Mouse (Mus musculus) heart, adult 18-20 months (tissue): ENCODE measurements around the gene Sycp2l. TPM values are rescaled to one million over a fixed set of nuclear protein-coding genes. Genes with fewer than 3 reads are reported as not detected.
A peak's percentile ranks its signal among the peaks of the same experiment; 100 is the strongest.
"Not testable (repeated sequence)": the region's sequence is repeated elsewhere in the genome, so short reads cannot be mapped to it uniquely, and the experiment has no call there.

Experiments used
- DNase-seq, 2 experiments: peaks; one replicate each; pipeline ENCODE4 v3.0.0; 2021 to 2022; ENCODE audit warnings: mixed read lengths in 1 of 2
- total RNA-seq, 2 experiments: library from RNA; stranded (reverse); gene quantifications; 2 replicates each; pipeline ENCODE4 v1.2.3; 2021

Gene Sycp2l
- total RNA-seq, 2 experiments from 2014 or later: not detected

DNA sequence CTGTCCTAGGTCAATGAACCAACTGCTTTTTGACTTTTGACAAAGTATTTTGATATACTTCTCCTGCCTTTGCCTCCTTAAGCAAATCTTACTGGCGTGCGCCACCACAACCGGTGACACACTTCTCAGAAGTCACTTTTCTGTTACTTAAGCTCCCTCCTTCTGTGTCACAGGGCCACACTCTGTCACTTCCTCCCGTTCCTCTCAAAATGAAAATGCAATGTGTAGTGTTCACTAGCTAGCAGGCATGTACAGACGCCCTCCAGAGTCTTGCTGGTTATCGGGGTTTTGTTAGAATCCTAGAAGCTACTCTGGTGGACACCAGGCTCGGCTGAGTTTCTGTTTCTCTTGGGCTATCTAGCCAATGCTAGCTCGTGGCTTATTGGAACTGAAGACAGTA lies 14.2 kb downstream of the Sycp2l start:
- DNase-seq: no peak

DNA sequence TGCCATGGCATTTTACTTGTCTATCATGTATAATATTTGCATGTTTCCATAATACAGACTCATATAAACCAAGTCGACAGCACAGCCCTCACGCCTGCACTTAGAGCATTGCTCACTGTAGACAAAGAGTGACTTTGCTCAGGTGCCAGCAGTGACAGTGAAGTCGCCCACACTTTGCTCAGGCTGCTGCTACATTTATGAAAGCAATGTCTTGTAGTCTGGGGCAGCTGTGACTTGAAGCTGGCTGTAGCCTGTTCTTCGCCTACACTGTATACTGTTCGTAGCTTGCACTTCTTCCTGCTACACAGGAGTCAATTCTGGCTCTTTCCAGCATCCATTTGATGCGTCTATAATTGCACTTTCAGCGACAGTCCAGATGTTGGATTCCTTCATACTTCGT lies 15.0 kb downstream of the Sycp2l start:
- DNase-seq: no peak

DNA sequence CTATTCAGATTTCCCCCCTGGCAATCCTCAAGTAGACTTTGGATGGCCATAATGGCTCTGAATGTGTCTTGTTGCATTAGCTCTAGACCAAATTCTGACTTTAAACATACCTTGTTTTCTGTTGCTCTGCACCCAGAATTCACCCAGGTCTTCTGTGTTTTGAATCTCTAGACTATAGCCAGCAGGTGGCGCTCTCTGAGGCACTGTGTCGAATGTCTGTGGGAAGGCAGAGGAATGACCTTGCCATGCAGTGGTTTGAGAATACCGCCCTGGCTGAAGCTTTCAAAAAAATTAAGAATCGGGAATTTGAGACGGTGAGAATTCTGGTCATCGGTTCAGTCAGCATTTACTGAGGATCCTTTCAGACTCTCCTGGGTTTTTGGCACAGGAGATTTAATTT lies 20.8 kb downstream of the Sycp2l start:
- DNase-seq: peak; percentile 31 to 80

DNA sequence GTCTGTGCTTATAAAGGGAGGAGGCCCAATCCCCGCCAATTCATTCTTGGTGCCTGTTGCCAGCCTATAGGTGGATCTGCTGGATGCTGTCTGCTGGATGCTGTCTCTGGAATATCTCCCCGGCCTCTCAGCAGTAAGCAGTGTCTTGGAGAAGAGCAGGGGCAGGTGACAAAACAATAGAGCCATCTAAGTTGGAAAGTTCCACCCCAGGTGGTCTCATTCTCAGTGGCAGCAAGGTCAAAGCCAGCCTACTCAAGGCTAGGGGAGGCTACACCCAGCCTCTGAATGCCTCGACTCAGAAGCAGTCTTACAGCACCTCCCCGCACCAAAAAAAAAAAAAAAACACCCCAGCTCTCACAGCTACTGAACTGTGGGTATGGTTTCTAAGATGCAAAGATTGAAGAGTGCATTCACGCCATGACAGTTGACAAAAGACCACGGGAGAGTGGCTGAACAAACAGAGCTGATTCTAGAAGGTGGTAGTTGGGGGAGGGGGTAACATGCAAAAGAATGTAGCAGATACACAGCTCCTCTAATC lies 31.4 kb downstream of the Sycp2l start:
- DNase-seq: no peak

DNA sequence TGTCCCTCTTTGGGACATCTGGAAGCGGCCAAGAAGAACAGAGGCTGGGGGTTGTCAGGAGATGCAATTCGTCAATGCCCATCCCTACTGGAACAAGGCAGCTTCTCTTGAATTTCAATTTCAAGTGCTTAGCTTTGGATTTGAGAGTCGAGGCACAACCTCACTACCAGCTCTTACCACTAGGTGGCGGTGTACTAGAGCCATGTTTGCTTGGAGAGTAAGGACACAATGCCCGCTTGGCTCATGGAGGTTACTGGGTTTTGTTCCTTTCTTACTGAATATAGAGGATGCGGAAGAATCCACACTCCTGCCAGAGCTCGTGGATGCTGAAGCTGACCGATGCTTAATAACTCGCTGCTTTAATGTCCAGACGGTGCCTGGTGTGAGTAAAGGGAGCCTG lies 32.2 kb downstream of the Sycp2l start:
- peak; percentile 15 to 84 for DNase-seq

DNA sequence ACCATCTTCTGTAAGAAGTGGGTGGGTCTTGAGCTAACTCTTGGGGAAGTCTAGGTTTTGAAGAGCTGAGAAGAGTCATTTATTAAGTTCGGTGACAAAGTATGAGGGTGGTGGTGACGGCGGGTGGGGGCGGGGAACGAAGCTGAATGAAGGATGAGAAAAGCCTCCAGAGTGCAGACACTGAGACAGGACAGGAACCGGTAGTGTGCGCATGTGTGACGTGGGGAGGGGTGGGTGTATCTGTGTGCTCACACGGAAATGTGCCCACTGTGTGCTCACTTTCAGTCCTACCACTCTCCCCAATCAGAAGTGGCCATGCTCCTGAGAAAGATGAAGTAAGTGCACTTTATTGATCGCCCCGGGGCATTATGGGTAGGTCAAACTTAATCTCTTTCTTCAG lies 39.0 kb downstream of the Sycp2l start:
- no peak for DNase-seq

DNA sequence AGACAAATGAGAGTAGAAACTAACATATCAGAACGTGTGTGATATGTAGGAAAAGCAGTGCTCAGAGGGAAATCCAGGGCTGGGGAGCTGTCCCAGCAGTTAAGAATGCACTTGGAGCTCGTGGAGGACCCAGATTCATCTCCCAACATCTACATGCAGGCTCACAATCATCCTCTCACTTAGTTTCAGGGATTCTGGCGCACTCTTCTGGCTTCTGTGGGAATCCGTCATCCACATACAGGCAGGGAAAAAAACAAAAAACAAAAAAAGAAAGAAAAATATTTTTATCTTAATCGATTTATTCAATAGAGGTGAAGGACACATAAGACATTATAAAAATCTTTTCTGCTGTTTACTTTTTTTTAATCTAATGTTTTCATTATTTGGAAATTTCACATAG lies 44.3 kb downstream of the Sycp2l start:
- DNase-seq: no peak

DNA sequence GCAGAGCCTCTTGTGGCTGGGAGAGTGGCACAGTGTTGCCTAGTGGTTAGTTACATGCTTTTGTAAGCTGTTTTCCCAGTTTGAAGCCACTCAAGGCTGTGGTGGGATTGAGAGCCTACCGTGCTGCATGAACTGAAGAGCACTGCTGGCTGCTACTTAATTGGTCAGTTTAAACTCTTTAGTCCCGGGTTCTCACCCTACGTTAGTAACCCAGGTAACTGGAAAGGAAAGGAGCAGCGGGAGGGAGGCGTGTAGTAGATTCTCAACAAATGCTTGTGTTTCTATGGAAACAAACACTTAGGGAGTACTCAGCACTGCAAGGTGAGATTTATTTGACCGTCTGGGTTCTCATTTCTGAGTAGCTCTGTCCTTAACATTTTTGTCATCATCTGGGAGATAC lies 73.8 kb downstream of the Sycp2l start:
- DNase-seq: no peak

DNA sequence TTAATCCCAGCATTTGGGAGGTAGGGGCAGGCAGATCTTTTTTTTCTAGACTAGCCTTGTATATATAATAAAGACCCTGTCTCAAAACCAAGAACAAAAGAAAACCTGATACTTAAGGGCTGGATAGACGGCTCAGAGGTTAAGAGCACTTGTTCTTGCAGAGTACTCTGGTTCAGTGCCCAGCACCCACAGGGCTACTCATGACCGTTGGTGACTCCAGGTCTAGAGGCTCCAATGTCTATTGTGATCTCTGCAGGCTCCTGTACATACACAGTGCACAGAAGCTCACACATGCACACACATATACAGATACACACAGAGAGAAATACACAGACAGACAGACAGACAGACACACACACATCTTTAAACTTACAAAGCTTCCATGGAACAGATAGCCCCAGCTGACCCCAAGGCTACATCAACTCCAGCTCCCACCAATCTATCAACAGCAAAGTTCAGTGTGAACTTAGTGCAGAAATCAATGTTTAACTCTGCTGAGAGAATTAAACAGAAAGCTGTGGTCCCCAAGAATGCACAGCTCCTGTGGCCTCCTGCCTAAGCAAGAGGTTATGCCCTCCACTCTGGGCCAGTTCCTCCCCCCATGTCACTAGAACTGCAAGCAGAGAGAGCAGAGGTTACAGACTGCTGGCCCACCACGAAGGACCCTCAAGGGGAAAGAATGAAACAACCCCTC lies 81.7 kb downstream of the Sycp2l start:
- DNase-seq: no peak

DNA sequence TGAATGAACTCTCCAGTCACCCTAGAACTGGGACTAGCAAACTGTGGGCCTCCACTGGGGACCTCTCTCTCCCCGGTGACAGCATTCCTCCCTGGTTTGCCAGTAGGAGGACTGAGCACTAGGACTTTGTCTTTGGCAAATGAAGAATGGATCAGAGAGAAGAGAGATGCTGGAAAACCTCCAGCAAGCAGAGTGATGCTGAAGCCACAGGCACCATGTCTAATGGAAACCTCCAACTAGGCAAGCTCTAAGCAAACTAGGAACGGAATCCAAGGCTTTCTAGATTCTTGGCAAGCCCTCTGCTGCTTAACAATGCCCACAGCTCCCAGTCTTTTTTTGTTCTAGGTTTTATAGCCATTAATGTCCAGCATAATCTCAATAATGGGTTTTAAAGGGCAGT lies 86.8 kb downstream of the Sycp2l start:
- DNase-seq: no peak

DNA sequence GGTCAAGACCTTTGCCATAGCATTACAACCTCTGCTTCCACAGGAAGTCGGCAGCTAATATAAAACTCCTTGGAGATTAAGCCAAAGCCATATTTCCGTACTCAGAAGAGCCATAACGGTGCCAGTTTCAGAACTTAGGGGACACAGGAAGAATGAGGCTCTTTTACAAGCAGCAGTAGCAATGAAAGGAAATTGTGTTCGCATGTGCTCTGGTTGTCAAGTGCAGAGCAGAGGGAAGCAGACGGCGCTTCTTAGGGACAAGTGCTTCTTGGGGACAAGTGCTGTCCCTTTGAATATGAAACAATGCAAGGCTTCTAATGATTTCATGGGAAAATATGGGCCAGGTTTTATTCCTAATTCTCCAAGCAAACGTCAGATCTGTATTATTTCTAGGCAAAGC lies 89.2 kb downstream of the Sycp2l start:
- DNase-seq: no peak

DNA sequence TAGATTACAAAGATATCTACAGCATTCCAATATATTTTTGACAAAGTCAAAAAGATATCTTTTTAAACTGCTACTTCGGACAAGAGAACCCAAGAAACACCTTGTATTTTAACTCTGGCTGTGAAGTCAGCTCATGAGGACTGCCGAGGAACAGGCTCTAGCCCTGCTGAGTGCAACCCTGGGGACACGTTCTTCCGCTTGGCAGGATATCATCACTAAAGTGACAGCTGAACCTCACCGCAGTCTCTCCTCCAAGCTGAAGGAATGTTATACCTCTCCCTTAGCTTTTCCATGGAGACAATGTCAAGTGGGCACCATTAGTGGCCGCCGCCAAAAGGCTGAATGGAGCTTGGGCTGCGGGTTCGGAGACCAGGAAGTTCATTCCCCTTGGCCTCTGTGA lies 89.6 kb downstream of the Sycp2l start:
- no peak for DNase-seq

DNA sequence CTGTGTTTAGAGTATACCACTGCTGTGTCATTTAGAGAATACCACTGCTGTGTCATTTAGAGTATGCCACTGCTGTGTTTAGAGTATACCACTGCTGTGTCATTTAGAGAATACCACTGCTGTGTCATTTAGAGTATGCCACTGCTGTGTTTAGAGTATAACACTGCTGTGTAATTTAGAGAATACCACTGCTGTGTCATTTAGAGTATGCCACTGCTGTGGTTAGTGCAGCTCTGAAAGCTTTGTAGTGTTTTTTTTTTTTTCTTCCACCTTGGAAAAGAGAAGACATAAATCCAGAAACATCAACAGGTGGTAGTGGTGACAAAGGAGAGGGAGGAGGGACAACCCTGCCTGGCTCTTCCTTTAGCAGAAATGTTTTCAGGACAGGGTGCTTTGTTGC lies 91.5 kb downstream of the Sycp2l start:
- DNase-seq: not testable (repeated sequence)

DNA sequence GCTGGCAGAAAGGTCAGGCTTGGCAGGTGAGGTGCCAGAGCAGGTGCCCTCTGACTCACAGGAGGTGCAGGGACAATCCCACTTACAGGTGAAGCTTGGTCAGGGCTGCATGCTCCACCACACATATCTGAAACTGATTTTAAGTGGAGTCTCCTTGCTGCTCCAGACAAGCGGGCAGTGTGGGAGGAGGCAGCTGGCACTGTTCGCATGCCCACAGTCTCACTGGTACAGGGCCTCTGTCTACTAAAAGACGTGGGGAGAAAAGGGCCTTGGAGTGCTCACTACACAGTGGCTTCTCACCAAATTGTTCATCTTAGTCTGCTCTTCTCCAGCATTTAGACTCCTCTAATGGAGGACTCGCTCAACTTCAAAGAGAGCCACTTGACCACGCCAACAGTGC lies 92.1 kb downstream of the Sycp2l start:
- DNase-seq: no peak

DNA sequence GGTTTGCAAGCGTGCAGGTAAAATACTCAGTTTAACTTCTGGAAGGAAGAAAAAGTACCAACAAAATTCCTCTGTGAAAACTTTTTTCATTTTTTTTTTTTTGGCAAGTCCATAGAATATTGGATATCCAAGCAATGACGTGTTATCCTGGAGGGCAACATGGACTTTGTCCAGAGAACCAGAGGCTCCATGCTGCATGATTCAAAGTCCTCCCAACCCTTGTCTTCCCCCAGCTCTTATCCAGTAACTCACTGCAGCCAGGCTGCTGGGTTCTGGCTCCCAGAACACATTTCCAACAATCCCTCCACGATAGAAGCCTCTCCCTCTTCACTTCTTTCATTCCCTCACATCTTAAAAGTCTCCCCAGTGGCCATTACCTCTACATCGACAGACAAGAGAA lies 97.2 kb downstream of the Sycp2l start:
- no peak for DNase-seq

DNA sequence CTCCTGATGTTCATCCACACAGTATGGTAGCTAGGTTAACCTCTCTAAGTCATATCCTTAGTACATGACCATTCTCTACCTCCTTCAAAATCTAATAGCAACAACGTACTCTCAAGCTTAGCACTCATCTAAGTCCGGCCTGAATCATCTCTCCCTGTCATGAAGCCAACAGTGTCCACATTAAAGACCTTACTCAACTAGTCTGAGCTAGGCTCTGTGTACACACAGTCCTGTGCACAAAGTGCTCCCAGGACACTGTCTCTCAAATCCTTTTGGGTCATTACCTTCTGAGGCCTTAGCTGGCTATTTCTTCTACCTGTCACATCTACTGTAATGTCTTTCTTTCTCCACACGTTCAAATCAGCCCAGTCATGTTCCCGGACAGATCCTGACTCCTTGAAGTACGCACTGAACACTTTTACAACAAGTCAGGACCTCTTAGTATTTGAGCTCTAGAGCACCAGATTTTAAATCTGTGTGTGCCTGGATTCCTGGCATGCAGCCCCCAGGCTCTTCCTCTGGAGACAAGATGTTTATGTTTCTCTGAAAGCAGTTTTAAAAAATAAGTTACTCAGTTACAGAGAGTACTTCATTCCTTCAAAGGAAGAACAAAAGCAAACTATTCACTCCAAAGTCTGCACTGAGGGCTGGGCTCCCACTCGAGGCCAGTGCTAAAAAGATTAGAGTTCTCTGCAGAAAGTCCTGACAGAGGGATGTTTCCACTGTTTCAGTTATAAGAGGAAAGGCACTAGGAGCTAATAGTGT lies 98.6 kb downstream of the Sycp2l start:
- DNase-seq: peak in 1 of 2 experiments; percentile 6

DNA sequence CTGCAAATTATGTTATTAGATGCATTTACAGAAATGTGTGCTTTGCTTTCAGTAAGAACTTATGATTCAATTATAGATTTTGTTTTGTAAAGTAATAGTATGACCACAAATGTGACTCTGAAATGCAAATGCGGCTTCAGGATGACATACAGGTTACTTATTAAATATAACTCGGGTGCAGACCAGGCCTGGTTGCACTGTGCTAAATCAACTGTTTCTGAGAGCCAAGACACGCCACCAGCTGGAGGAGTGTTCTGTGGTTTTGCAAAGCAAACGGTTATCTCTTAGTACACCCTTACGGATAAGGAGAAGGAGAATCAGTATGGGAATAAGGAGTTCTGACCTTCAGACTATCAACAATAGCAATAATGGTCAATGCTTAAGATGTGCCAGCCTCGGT lies 101.6 kb downstream of the Sycp2l start:
- no peak for DNase-seq

DNA sequence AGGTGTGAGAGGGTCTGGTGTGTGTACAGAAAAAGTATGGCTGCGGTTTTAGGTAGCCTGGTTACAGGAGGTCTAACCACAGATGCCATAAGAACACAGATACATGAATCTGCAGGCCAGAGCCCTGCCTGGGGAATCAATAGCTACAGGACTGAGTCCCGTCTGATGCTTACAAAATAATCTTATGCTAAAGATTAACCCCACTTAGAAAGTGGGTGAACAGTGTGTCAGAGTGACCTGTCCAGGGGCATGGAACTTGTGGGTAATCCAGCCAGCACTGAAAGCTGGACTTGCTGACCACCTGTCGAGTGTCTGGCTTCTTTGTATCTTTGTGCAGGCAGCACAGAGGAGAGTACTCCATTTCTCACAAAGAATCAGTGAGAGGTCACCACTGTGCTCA lies 102.1 kb downstream of the Sycp2l start:
- DNase-seq: no peak

DNA sequence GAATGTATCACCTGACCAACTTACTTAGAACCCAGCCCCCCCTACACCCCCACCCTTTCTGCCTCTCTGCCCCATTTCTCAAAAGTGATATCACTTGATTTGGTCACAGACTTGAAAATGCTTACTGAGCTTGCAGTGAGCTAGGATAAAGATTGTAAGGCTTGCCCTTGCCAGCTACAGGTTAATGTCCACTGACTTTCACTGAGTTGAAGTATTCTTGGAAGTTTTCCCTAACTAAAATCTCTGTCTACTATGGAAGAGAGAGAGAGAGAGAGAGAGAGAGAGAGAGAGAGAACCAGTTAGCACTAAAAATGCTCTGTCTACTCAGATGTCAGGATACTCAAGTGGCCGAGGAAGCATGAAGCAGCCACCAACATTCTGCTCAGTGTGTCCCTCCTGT lies 104.9 kb downstream of the Sycp2l start:
- DNase-seq: no peak

DNA sequence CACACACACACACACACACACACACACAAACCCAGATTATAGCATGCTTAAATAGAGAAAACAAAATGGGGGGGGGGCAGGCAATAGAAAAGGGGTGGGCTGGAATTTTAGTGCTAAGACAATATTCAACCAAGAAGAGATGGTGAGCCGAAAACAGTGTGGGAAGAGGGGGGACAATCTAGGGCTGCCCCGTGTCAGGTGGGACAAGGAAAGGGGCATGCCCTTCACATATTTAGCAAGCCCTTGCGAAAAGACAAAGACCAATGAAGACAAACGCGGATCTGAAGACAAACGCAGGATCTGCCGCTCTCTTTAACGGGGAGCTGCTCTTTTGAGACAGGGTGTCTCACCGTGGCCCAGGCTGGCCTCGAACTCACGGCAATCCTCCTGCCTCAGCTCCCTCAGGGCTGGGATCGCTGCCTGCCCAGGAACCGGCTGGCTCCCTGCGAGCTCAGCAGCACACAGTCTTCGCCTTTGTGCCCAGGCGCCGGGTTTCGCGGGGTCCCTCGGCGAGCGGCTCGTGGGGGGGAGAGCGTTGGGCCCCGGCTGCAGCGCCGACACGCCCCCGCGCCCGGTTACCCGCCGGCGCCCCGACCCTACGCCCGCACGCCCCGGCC lies 105.7 kb downstream of the Sycp2l start:
- no peak for DNase-seq

DNA sequence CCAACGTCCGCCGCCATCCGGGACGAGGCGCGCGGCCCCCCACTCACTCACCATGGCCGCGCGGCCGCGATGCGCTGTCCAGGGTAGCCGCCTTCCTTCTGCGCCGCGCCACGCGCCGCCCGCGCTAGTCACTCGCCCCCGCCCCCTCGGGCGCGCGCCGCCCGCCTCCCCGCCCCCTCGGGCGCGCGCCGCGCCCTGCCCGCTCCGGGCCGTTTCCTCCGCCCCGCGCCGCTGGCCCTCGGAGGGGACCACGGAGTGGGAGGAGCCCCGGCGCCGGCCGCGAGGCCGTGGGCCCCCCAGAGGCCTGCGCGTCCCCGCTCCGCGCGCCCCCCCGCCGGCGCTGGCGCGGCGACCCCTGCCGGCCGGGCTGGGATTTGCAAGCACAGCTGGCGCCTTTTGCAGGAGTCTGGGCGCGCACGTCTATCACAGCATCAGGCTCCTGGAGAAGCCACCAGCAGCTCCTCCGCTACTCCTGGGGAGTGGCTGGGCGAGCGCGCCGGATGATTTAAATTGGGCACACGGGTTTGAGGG lies 106.3 kb downstream of the Sycp2l start, which contains the start of gene Elovl2:
Gene Elovl2 (minus strand): TSS at position 102 of the 531 bp plus-strand sequence.
- DNase-seq: peak; percentile 64 to 69
